Mouse (Mus musculus) midbrain, embryonic 12.5 days (tissue): ENCODE measurements around the gene Tenm3. TPM values are rescaled to one million over a fixed set of nuclear protein-coding genes. Genes with fewer than 3 reads are reported as not detected.

Experiments used
- ATAC-seq: fragments of 200-750 bp; cut with Nextera tagmentation; 2 replicates; pipeline ENCODE4 v1.8.0; 2017; ENCODE audit warnings: low read depth, moderate TSS enrichment, moderate library complexity; ENCODE audit not compliant: low FRiP score
- H3K27ac ChIP-seq: fragments of 300-500 bp; sonication (generic); replicated peaks from 2 replicates; pipeline ENCODE4 v1.5.1; 2016; ENCODE audit warnings: mild to moderate bottlenecking
- H3K27me3 ChIP-seq: fragments of 300-500 bp; sonication (generic); 2 replicates; pipeline ENCODE4 v1.6.1; 2016; ENCODE audit warnings: mild to moderate bottlenecking
- H3K36me3 ChIP-seq: fragments of 300-500 bp; sonication (generic); 2 replicates; pipeline ENCODE4 v1.6.1; 2016
- H3K4me1 ChIP-seq: fragments of 300-500 bp; sonication (generic); 2 replicates; pipeline ENCODE4 v1.6.1; 2016
- H3K4me2 ChIP-seq: fragments of 300-500 bp; sonication (generic); replicated peaks from 2 replicates; pipeline ENCODE4 v1.6.1; 2016; ENCODE audit warnings: mild to moderate bottlenecking, moderate library complexity
- H3K4me3 ChIP-seq: fragments of 300-500 bp; sonication (generic); 2 replicates; pipeline ENCODE4 v1.5.1; 2016; ENCODE audit warnings: mild to moderate bottlenecking
- H3K9ac ChIP-seq: fragments of 300-500 bp; sonication (generic); replicated peaks from 2 replicates; pipeline ENCODE4 v1.6.1; 2016; ENCODE audit warnings: mild to moderate bottlenecking, moderate library complexity
- H3K9me3 ChIP-seq: fragments of 300-500 bp; sonication (generic); 2 replicates; pipeline ENCODE4 v1.6.1; 2016; ENCODE audit warnings: mild to moderate bottlenecking
- WGBS: fragments of 180-500 bp; shearing (Covaris S2); methylation state at CpG from one replicate; pipeline ENCODE4 v1.1.7; 2016; 5-methylcytosine and 5-hydroxymethylcytosine counted together
- polyA plus RNA-seq: library from polyadenylated mRNA; unstranded; fragments of >200 nt; fragmentation: Nextera tagmentation; extraction: Ambion mirVana; gene quantifications from 2 replicates; pipeline ENCODE4 v1.2.1, GENCODE M21; 2016

Gene Tenm3
- polyA plus RNA-seq, 1 experiment from 2014 or later, result 63.9 TPM

DNA sequence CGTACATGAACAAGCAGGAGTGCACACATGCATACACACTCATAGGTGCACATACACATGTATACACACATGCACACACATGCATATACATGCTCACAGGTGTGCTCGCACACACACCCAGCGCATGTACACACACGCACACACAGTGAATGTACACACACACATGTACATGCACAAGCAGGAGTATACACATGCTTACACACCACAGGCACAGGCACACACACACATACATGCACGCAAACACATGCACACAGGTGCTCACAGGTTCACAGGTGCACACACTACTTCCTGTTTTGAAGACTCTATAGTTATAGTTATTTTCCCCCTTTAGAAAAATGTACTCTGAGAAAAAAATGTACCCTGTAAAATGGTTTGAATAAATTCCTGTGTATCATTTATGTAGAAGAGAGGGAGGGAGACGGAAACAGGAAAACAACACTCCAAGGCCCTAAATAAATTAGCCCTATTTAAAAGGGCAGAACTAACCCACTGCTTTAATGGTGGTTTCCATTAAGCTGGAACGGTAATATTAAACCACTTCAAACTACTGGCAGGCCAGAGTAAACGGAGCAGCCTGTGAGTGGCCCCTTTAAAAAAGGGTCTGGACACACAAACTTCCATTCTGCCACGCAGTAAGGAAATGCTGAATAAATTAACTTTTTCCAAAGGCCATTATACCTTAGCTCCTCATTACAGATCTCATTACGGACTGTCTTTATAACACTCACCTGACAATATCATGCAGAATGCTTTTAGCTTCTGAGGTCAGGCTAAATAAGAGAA lies 335.8 kb downstream of the Tenm3 start:
- Histone ChIP-seq H3K36me3 (no peaks in the 10 kb centered on the region), H3K27me3 (no peaks in the 10 kb centered on the region), H3K4me1 (peaks cover 9% of the 10 kb centered on the region), H3K27ac (no peak overlapping the region), H3K4me2 (no peak overlapping the region), H3K9ac (no peak overlapping the region), H3K9me3 (no peaks in the 10 kb centered on the region), H3K4me3 (no peak overlapping the region)
- no peak for ATAC-seq
- 78% methylated on average over 10 of the region's 10 CpGs for WGBS

DNA sequence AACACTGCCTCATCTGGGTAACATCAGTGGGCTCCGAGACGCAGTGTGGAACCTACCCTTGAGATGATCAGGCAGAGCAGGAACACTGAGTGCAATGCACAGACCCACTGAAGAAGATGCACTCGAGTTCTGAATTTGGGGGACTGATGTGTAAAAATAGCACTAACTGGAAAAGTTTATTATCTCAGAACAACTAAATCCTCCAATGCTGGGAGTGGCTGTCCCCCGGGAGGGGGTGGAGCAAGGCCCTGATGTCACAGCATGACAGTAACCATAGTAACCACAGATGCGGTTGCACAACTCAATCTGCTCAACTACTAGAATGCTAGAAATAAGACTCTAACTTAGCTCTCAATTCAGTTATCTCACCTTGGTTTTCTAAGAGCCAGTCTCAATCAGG lies 351.3 kb downstream of the Tenm3 start:
- Histone ChIP-seq H3K4me2 (no peak overlapping the region), H3K27me3 (no peaks in the 10 kb centered on the region; the same call in 1 of the 2 replicates), H3K4me1 (peaks cover 32% of the 10 kb centered on the region), H3K9ac (no peak overlapping the region), H3K4me3 (no peak overlapping the region), H3K36me3 (no peaks in the 10 kb centered on the region), H3K27ac (no peak overlapping the region), H3K9me3 (no peaks in the 10 kb centered on the region)
- 70% methylated on average over 5 of the region's 5 CpGs for WGBS
- ATAC-seq, result no peak

DNA sequence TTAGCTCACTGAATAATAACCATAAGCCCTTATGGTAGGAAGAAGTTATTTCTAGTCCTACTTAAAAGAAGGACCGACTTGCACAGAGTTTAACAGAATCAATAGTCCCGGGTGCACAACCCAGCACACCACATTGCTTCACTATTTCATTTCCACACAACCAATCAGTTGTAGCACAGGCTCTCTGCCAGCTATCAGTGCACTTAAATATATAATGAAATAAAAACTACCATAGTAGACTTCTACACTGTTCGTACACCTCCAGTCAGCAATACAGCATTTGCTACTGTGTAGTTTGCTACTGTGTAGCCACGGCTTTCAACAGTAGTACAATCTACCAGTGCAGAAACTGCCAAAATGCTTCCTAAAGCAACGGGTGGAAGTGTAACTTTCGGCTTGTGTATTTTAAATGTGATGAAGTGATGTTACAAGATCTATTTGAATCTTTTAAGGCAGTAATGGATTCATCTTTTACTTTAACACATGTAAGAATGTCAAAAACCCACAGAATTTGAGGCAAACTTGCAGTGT lies 353.1 kb downstream of the Tenm3 start:
- H3K4me3 ChIP-seq, result no peak overlapping the region
- H3K36me3 ChIP-seq, result peaks cover 3% of the 10 kb centered on the region; the same call in 1 of the 2 replicates
- 0 out of 2 replicates have a peak overlapping the region, but pooled peaks have one; percentile 8 for H3K4me2 ChIP-seq
- no peaks in the 10 kb centered on the region; the same call in 1 of the 2 replicates for H3K27me3 ChIP-seq
- no peak overlapping the region for H3K9ac ChIP-seq
- ATAC-seq, result peak; percentile 39
- no peak overlapping the region for H3K27ac ChIP-seq
- WGBS, result 70% methylated on average over 6 of the region's 6 CpGs
- H3K4me1 ChIP-seq, result peaks cover 32% of the 10 kb centered on the region
- H3K9me3 ChIP-seq, result no peaks in the 10 kb centered on the region

DNA sequence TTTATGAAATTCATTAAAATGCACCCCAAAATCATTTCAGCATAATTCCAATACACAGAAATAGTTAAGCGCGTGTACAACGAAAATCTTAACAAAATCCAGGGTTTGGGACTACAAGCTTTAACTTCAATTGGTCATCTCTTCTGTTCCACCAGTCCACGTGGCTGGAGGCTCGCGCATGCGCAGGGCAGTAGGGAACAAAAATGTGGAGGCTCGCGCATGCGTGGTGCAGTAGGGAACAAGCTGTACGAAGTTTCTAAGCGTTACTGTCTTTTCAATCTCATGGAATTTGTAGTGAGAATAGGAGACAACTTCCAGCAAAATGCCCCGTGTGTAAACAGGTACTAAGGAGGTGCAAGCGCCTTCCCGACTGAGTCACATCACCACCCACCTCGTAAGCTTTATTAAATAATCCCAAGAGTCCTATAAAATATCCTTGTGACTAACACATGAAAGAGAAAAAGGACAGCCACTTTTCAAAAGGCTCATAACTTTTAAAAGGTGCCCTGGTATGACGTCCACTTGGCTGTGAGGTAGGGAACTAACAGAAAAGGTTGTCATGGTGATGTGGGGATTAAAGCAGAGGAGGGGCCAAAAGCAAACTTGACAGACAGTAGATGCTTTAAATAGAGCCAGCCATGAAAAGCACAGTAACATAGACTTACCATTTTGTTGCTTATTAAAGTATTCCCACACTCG lies 353.7 kb downstream of the Tenm3 start:
- no peak overlapping the region for H3K9ac ChIP-seq
- H3K27me3 ChIP-seq, result no peaks in the 10 kb centered on the region; the same call in 1 of the 2 replicates
- peaks cover 3% of the 10 kb centered on the region; the same call in 1 of the 2 replicates for H3K36me3 ChIP-seq
- H3K4me2 ChIP-seq, result no peak overlapping the region
- H3K27ac ChIP-seq, result no peak overlapping the region
- ATAC-seq, result peak; percentile 57
- H3K4me1 ChIP-seq, result peaks cover 32% of the 10 kb centered on the region
- 74% methylated on average over 18 of the region's 18 CpGs for WGBS
- no peak overlapping the region for H3K4me3 ChIP-seq
- no peaks in the 10 kb centered on the region for H3K9me3 ChIP-seq

DNA sequence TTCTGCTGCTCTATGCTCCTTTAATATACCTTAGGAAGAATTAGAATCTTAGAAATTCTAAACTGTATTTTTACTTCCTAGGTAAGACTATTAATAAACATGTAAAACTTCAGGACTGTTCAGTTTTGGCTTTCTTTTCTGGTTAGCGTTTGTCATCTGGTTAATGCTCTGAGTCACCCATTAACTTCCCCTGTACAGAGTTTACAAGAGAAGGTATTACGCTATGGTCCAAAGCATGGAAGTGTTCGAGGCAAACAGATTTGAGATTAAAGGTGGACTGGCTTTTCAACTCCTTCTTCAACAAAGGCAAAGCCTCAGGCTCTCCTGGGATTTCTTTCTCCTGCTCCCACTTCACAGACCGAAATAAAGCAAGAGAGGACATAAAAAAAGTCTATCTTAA lies 354.3 kb downstream of the Tenm3 start:
- no peak overlapping the region for H3K4me3 ChIP-seq
- 69% methylated on average over 4 of the region's 4 CpGs for WGBS
- peaks cover 32% of the 10 kb centered on the region for H3K4me1 ChIP-seq
- H3K27me3 ChIP-seq, result no peaks in the 10 kb centered on the region; the same call in 1 of the 2 replicates
- H3K9me3 ChIP-seq, result no peaks in the 10 kb centered on the region
- H3K27ac ChIP-seq, result no peak overlapping the region
- H3K4me2 ChIP-seq, result no peak overlapping the region
- ATAC-seq, result no peak
- peaks cover 3% of the 10 kb centered on the region; the same call in 1 of the 2 replicates for H3K36me3 ChIP-seq
- no peak overlapping the region for H3K9ac ChIP-seq

DNA sequence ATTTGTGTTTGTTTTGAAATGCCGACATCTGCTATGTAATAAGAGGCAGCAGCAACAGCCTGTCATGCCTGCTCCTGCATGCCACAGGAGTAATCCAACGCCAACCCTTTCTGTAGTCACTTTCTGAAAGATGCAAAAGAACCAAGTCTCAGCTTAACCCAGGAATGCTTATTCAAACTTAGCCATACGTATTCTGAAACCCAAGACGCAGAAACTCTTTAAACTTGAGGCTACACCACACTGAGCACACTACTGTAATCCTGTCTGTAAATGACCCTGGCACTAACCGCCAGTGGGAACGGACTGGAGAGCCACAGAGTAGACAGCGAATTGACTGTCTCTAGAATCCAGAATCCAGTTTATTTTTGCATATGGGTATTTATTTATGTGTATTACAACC lies 354.9 kb downstream of the Tenm3 start:
- Histone ChIP-seq H3K27me3 (no peaks in the 10 kb centered on the region; the same call in 1 of the 2 replicates), H3K9ac (no peak overlapping the region), H3K4me3 (no peak overlapping the region), H3K27ac (no peak overlapping the region), H3K9me3 (no peaks in the 10 kb centered on the region), H3K4me1 (peaks cover 32% of the 10 kb centered on the region), H3K36me3 (peaks cover 3% of the 10 kb centered on the region; the same call in 1 of the 2 replicates), H3K4me2 (no peak overlapping the region)
- ATAC-seq, result no peak
- 64% methylated on average over 7 of the region's 7 CpGs for WGBS

DNA sequence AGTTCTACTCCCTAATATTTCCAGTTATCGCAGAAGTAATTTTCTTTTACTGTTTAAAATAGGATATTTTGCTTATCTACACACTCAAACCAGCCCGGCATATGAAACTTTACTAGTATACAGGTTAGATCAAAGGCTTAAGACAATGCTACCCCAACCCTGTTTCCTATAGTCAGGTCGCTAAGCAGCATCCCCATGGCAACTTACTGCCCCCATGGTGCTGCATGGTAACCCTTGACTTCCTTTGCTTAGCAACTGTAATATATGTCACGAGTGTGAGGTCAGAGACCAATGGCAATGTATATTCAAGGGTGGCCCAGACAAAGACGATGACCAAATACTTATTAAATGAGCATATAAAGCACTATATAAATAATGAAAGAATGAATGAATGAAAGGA lies 359.6 kb downstream of the Tenm3 start:
- peaks cover 13% of the 10 kb centered on the region; the same call in 1 of the 2 replicates for H3K4me1 ChIP-seq
- WGBS, result 57% methylated on average over 5 of the region's 5 CpGs
- H3K4me3 ChIP-seq, result no peak overlapping the region
- no peak overlapping the region for H3K27ac ChIP-seq
- peaks cover 26% of the 10 kb centered on the region for H3K27me3 ChIP-seq
- H3K9me3 ChIP-seq, result no peaks in the 10 kb centered on the region
- no peak overlapping the region for H3K4me2 ChIP-seq
- no peak for ATAC-seq
- no peak overlapping the region for H3K9ac ChIP-seq
- H3K36me3 ChIP-seq, result peaks cover 3% of the 10 kb centered on the region; the same call in 1 of the 2 replicates

DNA sequence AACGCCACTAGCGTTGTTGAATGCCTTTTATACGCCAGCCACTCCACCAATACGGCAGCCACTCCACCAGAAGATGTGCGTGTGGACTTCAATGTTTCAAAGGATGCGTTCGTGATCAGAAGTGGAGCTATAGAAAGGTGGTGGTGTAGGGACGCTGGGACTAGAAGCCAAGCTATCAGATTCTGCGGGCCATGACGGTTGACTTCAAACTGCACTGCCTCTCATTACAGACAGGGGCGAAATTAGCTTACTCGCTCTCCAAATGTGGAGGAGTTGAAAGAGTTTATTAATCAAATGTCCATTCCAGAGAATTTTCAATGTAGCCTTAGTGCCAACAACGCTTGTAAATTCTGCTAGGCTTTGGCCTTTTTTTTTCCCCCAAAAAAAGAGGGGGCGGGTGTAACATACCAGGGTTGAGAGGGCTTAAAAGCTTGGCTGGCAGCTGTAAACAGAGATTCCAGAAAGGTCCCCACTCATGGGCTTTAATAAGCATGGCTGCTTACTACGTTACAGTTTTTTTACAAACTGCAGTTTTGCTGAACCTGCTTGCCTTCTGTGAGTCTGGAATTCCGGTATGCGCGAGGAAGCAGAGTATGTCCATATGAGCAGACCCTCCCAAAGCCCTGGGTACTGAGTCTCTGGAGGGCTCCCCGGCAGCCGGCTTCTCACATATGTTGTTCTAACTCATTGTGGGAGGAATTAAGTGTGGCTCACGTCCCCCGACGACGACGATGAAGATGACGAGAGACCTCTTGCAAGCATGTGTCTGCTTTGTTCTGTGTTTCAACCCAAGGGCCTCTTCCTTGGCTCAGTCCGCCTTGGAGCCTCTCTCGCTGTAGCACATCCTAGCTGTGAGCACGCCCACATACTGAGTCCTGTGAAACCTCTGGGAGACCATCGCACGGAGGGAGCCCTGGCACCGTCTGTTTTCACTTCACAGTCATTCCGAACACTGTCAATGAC lies 361.8 kb downstream of the Tenm3 start:
- H3K27ac ChIP-seq, result no peak overlapping the region

DNA sequence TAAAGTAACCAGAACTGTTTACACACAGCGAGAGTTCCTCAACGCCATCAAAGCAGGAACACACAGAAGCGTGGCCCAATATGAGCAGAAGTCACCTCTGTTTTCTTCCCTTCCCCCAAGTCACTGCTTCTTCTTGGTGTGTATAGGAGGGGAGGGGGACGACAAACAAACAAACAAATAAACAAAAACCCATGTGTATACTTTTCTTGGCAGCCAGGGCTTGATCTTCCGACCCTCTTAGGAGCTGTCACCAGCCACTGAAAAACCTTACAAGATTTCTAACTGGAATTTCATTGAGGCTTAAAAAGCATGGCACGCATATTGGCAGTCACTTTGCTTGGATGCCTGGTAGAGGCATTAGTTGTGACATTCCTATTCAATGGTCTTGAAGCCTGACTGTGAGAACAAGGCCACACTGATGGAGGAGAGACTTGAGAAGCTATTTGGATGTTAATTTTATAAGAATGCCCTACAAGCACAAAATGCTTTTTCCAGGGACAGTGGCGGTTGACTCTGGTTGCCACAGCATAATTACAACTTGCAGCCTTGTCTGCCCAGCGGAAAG lies 366.3 kb downstream of the Tenm3 start:
- Histone ChIP-seq H3K9me3 (no peaks in the 10 kb centered on the region), H3K9ac (no peak overlapping the region), H3K27ac (no peak overlapping the region), H3K4me3 (no peak overlapping the region), H3K27me3 (peaks cover 47% of the 10 kb centered on the region), H3K36me3 (no peaks in the 10 kb centered on the region), H3K4me1 (peaks cover 27% of the 10 kb centered on the region), H3K4me2 (no peak overlapping the region)
- peak; percentile 68 for ATAC-seq
- 40% methylated on average over 8 of the region's 8 CpGs for WGBS

More for the DNA sequence above, 361.8 kb downstream of the Tenm3 start:
- Histone ChIP-seq H3K27me3 (peaks cover 29% of the 10 kb centered on the region), H3K9me3 (no peaks in the 10 kb centered on the region), H3K9ac (no peak overlapping the region), H3K4me1 (peaks cover 16% of the 10 kb centered on the region), H3K4me2 (no peak overlapping the region), H3K4me3 (no peak overlapping the region), H3K36me3 (peaks cover 3% of the 10 kb centered on the region; the same call in 1 of the 2 replicates)
- ATAC-seq, result no peak
- WGBS, result 82% methylated on average over 33 of the region's 33 CpGs

DNA sequence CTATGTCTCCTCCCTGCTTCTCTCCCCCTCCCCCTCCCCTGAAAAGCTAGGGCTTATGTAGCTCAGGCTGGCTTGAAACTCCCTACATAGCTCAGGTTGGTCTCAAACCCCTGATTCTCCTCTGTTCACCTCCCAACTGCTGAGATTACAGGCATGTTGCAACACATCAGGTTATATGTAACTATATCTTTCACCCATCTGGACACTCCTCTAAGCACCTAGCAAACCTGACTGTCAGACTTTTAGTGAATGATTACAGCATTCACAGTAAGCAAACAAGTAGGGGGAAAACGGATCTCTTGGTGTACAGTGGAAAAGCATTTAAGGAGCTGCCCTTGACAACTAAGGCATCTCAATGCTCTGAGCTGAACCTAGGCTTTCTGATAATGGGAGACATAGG lies 366.9 kb downstream of the Tenm3 start:
- no peak overlapping the region for H3K27ac ChIP-seq
- ATAC-seq, result peak; percentile 32; the same call in 1 of the 2 replicates
- H3K4me1 ChIP-seq, result peaks cover 21% of the 10 kb centered on the region
- H3K27me3 ChIP-seq, result peaks cover 46% of the 10 kb centered on the region
- WGBS, result 64% methylated on average over 1 of the region's 1 CpGs
- no peak overlapping the region for H3K4me2 ChIP-seq
- no peak overlapping the region for H3K9ac ChIP-seq
- H3K9me3 ChIP-seq, result no peaks in the 10 kb centered on the region
- H3K36me3 ChIP-seq, result no peaks in the 10 kb centered on the region
- H3K4me3 ChIP-seq, result no peak overlapping the region

DNA sequence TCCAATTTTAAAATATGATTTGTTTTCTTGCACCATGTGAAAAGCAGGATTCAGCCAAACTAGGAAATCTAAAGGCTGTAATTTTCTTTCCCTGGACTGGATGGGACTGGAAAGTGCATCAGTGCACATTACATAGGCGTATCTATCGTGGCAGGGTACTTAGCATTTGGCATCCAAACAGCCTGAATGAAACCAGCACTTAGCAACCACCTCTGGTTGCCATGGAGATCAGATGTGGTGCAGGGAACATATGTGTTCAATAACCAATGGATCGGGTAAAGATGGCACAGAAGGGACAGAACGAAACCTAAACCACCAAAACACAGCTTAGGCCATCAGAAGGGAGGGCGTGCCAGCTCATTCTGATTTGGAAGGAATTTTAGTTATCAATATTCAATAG lies 376.1 kb downstream of the Tenm3 start:
- Histone ChIP-seq H3K4me2 (no peak overlapping the region), H3K36me3 (no peaks in the 10 kb centered on the region), H3K4me3 (no peak overlapping the region), H3K27ac (no peak overlapping the region), H3K9me3 (no peaks in the 10 kb centered on the region), H3K9ac (no peak overlapping the region), H3K27me3 (peaks cover 28% of the 10 kb centered on the region), H3K4me1 (peaks cover 9% of the 10 kb centered on the region; the same call in 1 of the 2 replicates)
- WGBS, result 62% methylated on average over 5 of the region's 5 CpGs
- no peak for ATAC-seq
